Mouse (Mus musculus) ovary, postnatal 14 days (tissue): ENCODE data around the gene Plxnd1.
A peak's percentile ranks its signal among the peaks of the same experiment; 100 is the strongest.

Source experiments
- DNase-seq: peaks from one replicate; pipeline ENCODE4 v3.0.0; 2022; ENCODE audit warnings: low spot score

The Plxnd1 gene

DNA sequence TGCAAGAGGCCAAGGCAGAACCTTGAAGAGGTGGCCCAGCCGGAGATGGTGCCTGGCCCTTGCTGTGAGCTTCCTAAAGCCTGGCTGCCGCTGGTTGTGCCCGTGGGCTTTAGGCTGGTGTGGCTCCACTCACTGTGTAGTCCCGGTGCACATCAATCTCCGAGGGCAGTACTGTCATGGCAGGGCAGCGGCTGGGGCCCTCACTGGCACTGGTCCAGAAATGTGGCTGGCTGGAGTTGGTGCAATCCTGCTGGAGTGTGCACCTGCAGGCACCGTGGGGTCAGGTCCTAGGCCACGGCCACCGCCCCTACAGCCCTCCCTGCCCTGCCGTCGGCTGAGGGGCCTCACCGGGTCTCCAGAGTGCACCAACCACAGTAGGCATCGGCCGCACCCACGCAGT is 17.0 kb downstream of the Plxnd1 start:
- DNase-seq: no peak

DNA sequence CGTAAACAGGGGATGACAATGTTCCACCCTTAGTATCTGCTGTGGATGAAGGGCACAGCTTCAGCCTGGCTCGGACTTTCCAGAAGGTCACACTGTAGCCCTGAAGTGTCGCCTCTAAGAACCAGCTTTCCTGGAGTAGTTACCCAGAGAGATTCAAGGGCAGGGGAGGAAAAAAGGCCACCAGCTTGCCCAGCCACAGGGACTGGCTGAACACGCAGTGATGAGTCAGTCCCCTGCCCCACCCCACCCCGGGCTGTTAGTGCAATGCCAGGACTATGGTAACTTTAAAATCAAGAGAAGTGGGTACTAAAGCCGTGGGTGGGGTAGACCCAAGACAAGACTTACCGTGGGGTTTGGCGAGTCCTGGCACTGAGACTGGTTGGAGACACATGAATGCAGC is 19.2 kb downstream of the Plxnd1 start:
- DNase-seq: no peak

DNA sequence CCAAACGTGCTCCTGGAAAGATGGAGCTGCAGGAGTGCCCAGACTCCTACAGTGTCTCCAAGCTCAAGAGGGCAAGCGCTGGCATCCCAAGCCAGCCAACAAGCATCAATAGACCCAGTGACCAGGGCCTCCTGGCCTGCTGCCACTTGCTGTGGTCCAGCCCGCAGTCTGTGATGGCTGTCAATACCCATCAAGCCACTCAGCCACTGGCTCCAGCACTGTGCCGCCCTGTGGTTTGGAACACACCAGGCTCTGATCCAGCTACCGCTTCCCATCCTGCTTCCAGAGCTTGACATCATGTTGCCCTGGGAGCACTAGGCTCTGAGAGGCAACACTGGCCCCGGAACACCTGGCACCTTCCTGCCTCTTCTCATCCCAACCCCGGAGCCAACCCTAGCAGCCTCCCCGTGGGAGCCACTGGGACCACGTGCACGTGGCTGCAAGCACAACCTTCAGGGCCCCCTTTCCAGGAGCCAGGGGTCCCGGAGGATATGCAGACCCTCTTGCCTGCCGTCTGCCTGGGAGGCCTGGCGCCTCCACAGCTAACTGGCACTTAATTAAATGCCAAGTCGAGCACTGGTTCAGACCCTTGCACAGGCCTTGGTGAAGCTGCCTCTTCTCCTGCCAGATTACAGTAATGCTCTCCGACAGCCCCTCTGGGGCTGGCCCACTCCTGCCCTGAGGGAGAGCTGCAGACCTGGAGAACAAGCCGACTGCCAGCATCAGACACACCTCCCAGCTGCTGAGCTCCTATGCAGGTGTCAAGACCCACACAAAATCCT is 20.7 kb downstream of the Plxnd1 start:
- DNase-seq: no peak

DNA sequence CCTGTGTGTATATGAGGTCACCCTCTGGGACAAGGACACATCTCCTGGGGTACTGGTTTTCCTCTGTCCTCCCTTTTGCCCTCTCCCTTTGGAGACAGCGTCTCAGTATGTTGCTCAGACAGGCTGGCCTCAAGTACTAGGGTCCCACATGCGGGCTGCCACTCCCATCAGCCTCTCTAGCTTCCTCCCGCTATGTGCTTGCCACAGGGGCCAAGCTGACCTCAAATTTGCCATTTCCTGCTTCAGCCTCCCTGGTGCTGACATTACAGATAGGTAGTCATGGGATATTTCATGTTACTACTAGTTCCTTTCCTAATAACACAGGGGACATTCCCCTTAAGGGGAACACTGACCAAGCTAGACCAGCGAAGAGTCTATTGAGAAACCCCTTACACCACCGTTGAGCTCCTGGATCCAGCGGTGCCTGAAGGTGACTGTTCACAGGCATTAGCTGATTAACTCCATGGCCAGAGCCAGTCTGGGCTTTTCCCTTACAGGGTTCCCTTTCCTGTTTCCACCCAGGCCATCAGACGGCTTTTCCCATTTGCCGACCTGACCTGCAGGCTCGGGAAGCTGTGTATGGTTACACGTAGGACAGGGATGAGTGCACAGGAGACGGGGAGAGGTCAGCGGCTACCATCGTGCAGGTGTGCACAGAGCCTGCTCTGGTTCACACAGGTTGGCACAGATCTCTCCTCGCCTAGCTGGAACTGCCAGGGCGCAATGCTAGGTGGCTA is 21.5 kb downstream of the Plxnd1 start:
- DNase-seq: no peak

DNA sequence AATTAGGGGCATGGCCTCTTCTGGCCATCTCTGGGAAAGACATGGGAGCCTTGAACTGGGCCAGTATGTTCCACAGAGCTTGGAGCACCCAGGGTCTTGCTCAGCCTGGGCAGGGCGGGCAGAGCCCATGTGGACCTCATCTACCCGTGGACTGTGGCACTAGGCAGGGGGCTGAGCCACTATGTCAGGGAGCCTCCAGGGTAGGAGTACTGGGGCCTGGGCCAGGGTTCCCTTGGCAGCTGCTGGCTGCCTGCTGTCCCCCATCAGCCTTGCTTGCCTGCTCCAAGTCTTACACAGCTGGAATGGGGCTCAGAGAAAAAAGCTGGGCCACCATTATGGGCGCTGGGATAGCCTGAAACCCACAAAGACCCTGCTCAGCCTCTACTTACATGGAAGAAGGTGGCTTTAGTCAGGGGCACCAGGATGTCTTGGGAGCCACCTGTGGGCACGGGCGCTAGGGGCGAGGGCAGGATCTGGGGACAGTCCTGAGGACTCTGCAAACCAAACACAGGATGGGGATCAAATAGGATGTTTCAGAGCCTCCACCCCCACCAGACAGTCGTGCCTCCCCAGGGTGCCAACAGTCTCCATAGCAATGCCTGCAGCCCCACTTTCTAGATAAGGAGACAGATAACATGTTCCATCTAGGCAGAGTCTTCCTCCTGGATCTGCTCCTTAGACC is 22.6 kb downstream of the Plxnd1 start:
- no peak for DNase-seq

DNA sequence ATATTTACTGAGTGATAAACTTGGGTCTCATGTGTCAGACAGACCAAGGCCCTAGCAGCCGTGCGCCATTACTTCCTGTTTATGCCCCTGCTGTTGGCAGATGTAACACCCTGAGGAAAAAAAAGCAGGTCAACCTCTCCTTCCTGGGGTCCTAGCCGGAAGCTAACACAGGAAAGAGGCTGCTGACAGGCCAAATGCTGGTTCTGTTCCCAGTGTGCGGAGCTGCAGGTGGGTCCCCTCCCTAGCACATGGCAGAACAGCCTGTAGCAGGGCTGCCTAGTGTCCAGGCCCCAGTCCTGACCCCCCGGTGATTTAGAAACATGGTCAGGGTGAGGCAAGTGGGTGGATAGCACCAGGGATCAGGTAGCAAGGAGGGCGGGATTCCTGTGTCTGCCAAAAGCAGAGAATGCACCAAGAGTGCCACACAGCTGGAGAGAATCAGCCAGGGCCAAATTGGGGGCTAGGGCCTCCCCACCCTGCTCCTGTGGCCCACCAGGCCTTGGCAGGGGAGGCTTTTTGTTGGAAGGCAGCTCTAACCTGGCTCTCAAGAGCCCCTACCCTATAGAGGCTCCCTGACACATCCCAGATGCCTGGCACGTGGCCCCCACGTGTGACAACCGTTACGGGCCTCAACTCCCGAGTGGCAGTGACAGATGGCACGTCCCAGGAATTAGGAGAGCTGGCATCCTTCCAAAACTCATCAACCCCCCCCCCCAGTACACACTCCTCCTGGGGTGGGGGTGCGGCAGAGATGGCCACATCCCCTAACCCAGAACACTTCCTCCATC is 23.3 kb downstream of the Plxnd1 start:
- DNase-seq: no peak

DNA sequence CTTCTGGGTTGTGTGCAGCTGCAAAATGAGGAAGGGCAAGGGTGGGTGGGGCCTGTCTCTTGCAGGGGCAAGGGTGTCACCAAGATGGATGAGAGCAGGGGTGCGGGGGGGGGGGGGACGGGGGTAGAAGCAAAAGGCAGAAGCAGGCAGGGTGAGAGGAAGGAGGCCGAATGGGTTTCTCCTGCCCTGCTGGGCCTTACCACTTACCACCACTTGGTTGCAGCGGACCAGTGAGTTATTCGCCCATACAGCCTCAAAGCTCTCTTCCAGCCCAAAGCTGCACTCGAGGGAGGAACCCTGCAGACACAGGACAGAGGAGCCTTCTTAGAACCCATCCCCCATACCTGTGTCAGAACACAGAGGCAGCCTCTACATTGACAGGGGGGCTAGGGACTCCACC is 24.9 kb downstream of the Plxnd1 start:
- no peak for DNase-seq

DNA sequence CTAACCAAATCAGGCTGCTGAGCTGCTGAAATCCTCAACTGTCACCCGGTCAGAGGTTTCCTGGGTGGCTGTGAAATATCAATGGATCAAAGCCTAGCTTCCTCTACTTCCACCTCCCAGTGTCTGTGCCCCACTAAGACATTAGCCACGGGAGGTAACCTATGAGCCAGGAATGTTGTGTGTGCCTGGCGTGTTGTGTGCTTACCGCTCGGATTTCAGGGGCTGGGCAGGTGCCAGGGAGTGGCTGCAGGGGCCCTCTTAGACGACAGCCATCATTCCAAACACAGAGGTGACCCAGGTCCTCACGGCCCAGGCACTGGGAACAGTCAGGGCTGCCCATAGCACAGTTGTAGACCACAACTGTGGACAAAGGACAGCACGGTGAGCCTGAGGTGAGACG is 25.7 kb downstream of the Plxnd1 start:
- no peak for DNase-seq

DNA sequence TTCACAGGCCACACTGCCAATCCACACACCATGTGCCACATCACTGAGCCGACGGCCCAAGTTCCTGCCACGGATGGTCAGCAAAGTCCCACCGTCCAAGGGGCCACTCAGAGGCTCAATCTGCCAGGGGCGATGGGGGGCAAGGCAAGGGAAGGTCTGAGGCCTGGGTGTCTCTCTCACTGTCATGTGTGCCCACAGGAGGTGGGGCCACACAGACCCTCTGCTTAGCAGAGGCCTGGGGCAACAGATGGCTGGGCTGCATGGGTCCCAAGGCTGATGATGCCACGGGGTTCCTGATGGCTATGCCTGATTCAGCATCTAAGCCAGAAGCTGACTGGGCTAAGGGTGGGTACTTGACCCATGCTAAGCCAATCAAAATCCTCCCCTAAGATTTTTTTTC is 26.1 kb downstream of the Plxnd1 start:
- no peak for DNase-seq

DNA sequence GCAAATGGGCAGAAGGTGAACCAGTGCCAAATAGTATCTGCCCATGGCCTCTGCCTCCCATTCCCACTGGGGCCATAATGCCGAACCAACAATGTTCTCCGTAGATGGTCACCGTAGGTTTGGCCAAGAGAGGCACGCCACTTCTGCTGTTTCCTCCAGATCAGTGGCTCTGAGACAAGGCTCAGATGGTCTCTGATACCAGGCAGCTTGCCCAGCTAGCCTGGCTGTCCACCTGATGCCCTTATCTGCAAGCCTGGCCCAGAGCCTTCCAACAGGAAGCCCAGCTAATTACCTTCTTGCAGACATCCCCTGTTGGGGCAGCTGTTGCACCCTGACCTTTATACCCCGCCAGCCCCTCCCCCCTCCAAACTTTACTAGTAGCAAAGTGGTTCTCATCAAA is 26.7 kb downstream of the Plxnd1 start:
- DNase-seq: no peak

DNA sequence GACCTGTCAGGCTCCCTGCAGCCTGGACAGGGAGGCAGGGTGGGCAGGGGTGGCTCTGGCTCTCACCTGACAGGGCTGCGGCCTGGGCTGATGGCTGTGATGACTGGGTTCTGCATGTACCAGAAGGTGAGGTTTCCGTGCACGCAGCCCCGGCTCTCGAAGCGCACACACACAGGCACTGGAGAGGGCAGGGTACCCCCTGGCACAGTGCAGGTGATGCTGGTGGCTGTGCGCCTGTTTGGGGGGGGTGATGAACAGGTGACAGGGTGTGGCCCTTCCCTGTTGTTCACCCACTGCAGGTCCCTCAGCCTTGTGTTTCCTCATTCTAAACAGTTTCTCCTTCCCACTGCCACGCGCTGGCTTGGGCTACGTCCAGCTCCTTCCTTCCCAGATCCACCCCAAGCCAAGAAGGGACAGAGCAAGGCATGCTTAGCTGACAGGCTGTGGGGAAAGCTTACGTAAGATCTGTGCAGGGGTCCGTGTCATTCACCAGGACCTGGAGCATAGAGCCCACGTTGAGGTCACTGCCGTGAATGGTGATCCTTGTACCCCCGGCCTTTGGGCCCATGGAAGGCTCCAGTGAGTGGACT is 27.4 kb downstream of the Plxnd1 start:
- DNase-seq: no peak

DNA sequence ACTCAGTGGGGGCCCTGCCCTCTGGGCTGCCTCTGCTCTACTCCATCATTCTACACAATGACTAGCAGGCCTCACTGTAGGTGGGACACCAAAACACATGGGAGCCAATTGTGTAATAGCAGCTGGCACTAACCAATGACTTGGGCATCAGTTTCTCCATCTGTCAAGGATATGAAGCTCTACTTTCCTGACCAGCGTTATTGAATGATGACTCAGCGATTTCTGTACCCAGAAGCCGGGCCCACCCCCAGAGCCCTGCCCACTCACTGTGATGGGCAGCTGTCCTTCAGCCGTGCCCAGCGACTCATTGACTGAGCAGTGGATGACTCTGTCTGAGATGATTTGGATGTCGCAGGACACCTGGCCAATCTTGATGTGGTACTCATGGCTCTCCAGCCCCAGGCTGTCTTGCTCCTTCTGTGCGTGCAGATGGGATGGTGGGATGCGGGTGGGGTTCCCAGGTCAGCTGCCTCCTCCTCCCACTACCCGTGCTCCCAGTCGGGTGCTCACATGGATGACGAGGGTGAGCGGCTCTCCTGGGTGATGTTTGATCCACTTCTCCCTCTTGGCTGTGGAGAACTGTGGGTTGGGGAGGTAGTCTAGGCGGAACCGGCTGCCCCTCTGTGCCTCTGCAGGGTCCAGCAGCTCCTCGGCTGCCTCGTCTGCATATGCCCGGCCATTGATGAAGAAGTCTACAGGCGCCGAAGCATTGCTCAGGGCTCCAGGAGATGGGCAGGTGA is 28.4 kb downstream of the Plxnd1 start:
- DNase-seq: no peak

DNA sequence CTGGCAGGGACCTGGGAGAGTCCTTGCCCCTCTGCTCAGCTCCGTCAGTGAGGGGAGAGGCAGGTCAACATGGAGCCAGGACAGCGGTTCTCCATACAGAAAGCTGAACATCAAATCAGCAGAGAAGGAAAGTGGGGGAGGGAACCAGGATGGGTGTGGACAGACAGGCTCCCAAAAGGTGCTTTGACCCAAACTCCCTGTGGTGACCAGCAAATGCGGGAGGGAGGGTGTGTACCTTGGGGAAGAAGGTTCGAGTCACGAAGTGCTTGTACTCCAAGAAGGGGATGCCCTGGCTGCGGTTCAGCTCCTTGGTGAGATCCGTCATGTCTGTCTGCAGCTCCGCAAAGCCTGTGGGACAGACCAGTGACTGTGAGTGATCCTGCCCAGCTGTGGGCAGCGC is 31.1 kb downstream of the Plxnd1 start:
- no peak for DNase-seq

DNA sequence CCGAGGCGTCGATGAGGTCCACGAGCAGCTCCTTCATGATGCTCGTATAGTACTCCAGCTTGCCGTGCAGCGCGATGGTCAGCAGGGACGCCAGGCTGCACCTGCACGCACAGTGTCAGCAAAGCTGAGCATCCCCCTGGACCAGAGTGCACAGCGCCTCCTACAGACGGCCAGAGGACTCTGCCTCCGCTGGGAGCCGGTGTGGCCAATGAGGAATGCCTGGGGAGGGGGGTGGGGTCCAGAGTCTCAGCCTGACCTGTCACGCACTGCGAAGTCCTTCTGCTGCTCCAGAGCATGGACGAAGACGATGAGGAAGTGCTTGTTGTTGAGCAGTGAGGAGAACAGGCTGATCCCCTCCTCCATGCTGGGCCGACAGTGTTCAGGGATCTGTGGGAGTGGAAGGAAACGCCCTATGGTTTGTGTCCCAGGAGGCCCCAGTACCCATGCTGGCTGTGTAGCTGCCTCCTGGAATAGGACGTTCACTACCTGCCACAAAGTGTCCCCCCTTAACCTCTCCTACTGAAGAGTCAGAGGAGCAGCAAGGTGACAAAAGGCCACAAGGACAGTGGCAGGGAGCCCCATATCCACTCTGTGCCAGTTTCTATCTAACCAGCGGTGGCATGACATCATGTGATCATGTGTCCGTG is 32.2 kb downstream of the Plxnd1 start:
- no peak for DNase-seq

DNA sequence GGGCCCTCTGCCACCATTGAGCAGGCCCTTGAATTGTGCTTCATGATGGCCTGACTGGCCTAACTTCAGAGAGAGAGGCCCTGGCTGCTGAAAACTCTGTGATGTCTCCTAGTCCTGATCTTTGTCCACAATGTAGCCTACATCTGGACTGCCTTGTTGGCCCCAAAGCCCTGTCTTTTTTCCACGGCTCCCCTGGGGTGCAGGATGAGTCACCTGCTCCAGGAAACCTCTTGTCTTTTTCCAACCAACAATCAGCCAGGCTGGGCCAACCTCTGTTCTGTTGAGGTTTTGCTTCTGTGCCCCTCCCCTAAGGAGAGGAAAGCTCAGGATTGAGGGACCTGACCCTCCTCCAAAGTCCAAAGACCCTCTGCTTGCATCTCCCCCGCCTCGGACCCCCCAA is 33.1 kb downstream of the Plxnd1 start:
- no peak for DNase-seq

DNA sequence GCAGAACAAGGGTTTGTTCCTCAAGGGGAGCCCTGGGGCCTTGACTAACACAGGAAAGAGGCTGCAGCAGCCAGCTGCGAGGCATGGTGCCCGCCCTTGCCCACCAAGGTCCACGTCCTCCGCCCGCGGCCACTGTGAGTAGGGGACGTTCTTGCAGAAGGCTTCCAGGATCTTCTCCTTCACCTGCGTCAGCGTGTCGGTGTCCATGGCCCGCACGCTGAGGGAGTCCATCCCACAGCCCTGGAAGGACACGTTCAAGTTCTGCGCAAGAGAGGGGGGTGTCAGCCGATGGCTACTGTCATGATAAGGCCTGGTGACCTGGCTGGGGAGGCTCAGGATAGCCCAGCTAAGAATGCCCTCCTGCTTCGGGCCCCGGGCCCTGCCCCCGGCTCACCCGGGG is 34.5 kb downstream of the Plxnd1 start:
- no peak for DNase-seq

DNA sequence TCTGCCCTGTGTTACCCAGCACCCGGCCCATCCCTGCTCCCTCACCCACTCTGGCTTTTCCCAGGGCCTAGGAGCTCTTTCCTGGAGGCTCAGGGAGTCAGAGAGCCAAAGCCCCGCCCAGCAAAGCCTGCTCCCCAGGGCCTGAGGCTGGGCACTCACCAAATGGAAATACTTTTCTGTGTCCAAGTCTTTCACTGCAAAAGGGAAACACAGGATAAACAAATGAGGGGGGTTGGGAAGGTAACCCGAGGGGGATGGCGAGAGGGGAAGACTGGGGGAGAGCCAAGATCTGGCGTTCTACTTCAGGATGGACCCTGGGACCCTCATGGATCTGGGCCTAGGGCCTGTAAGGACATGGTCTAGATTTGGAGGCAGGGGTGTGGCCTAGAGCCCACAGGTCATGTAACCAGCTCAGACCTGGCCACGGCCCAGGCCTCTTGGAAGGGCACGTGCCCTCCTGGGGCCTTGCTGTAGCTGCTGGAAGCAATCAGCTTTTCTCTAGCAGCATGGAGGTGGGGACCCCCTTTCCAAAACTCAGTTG is 35.6 kb downstream of the Plxnd1 start:
- DNase-seq: peak; percentile 66

DNA sequence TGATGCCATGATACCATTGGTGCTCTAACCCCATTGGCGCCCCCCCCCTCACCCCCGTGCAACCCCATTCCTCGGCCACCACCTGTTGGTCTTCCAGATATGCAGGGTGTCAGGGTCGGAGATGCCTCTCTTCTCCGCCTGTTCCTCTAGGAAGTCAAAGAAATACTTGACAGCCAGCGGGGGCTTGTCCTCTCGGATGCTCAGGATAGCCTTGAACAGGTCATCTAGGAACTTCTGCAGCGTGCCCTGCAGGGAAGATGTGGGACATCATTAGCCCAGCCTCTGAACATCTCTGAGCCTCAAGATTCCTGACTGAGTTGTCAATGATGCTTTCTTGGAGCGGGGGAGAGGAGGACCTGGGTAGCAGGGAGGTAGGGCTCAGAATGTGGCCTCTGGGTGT is 36.4 kb downstream of the Plxnd1 start:
- no peak for DNase-seq

DNA sequence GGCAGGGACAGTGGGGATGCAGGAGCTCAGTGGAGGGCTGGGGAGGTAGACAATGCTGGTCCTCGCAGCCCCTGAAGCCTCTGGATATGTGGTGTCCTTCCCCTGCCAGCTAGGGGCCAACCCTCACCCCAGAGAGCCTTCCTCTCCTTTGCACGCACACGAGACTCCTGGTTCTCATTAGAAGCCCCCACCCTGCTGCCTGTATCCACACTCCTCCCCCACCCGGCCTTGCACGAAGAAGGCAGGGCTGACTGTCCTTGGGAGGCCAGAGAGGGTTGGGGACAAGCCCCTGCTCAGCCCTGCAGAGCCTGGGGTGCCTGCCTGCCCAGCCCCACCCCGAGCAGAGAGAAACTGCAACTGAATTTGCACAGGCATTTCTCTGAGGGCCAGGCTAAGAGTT is 37.1 kb downstream of the Plxnd1 start:
- no peak for DNase-seq

DNA sequence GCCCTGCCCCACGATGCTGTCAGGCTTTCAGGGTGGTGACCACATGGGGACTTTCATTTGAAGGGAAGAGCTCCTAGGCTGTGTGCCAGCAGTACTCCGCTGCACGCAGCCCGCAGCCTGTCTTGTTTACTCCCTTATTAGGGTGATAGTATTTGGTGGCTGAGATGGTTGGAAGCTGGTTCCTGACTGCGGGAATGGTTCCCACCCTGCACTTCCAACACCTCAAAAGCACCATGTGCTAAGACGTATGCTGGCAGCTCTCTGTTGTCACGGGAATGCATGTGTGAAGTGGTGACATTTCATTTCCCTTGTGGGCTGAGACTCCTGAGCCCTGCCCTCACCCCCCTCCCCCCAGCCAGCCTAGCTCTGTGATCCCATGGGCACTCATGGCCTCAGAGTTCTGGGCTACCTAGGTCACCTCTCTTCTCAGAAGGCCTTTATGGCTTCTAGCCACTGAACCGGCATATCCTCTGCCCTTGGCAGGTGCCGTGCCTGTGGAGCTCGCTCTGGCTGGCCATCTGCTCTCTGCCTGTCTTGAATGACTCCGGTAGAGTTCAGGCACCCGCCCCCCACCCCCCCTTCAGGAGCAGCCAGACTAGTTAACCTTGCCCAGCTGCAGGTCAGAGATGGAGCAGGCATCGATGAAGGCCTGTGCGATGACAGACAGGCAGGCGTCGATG is 37.7 kb downstream of the Plxnd1 start:
- DNase-seq: no peak
